Comparison of ENCODE assay signal across 8 mouse cellular contexts in genomic region chr8:70720739-70721138, GRCm38 (mm10). TPM values are rescaled to one million over a fixed set of nuclear protein-coding genes. Genes with fewer than 3 reads are reported as not detected.
DNase-seq lines count a peak whose midpoint lies in the region; ATAC-seq and TF ChIP-seq lines count a peak whose summit lies in the region.

No protein-coding gene starts in this region.

- no peaks in the 10 kb centered on the region for H3K36me3 ChIP-seq in kidney, embryonic 15.5 days
- H3K36me3 ChIP-seq in forebrain, embryonic 11.5 days (ENCODE audit: control insufficient read depth, insufficient read depth, low read length) = no peaks in the 10 kb centered on the region
- H3K36me3 ChIP-seq in hindbrain, embryonic 14.5 days (replicated peaks; ENCODE audit: control insufficient read depth, insufficient read depth) = no peaks in the 10 kb centered on the region
- no peaks in the 10 kb centered on the region for H3K36me3 ChIP-seq in limb, embryonic 12.5 days
- no peaks in the 10 kb centered on the region for H3K36me3 ChIP-seq in splenic B cell, adult 2 months (ENCODE audit: control insufficient read depth, insufficient read depth, low read length, poor library complexity, severe bottlenecking)

- no peaks in the 10 kb centered on the region for H3K9me3 ChIP-seq in kidney, embryonic 15.5 days (replicated peaks)
- H3K9me3 ChIP-seq in forebrain, embryonic 11.5 days (ENCODE audit: control insufficient read depth, low read length) = no peaks in the 10 kb centered on the region
- H3K9me3 ChIP-seq in hindbrain, embryonic 14.5 days (ENCODE audit: control insufficient read depth, low read length) = no peaks in the 10 kb centered on the region
- H3K9me3 ChIP-seq in limb, embryonic 12.5 days = no peaks in the 10 kb centered on the region

- peak; percentile 72 for DNase-seq in kidney, adult 11 months
- DNase-seq in brain, embryonic 14.5 days (ENCODE audit: low read depth) = peak; percentile 82
- peak; percentile 87 for DNase-seq in forebrain, embryonic 11.5 days (ENCODE audit: low spot score)
- peak; percentile 89 for DNase-seq in hindbrain, embryonic 14.5 days (ENCODE audit: low spot score)
- peak; percentile 90 for DNase-seq in naive thymus-derived CD4-positive, alpha-beta T cell, adult 2 months (ENCODE audit: low read depth)
- DNase-seq in splenic B cell, adult 2 months (ENCODE audit: low read depth, low spot score) = peak; percentile 91

- no peak overlapping the region; the same call in 1 of the 2 replicates for H3K27ac ChIP-seq in kidney, embryonic 15.5 days
- H3K27ac ChIP-seq in forebrain, embryonic 11.5 days (ENCODE audit: low read depth, low read length) = no peak overlapping the region
- no peak overlapping the region for H3K27ac ChIP-seq in hindbrain, embryonic 14.5 days
- no peak overlapping the region for H3K27ac ChIP-seq in limb, embryonic 12.5 days

- TF ChIP-seq CTCF in brain, embryonic 14.5 days (IDR thresholded peaks at IDR 0.05; ENCODE audit: borderline replicate concordance, extremely low read depth, insufficient read depth, insufficient read length) = peak; percentile 89

- no peak for TF ChIP-seq POLR2A in brain, embryonic 14.5 days (IDR thresholded peaks at IDR 0.05; ENCODE audit: borderline replicate concordance, extremely low read depth, insufficient read depth, insufficient read length, poor library complexity, severe bottlenecking)

- H3K4me2 ChIP-seq in kidney, embryonic 15.5 days = no peak overlapping the region
- no peak overlapping the region for H3K4me2 ChIP-seq in forebrain, embryonic 11.5 days (ENCODE audit: low read depth, low read length, severe bottlenecking)
- no peak overlapping the region for H3K4me2 ChIP-seq in hindbrain, embryonic 14.5 days (replicated peaks)
- H3K4me2 ChIP-seq in limb, embryonic 12.5 days = no peak overlapping the region

- no peak for ATAC-seq in kidney, embryonic 15.5 days (replicated peaks; ENCODE audit: low FRiP score)
- ATAC-seq in forebrain, embryonic 11.5 days (replicated peaks; ENCODE audit: low FRiP score) = peak; percentile 69; the same call in 1 of the 2 replicates
- ATAC-seq in hindbrain, embryonic 14.5 days (ENCODE audit: low FRiP score) = no peak
- ATAC-seq in limb, embryonic 12.5 days (ENCODE audit: insufficient number of reproducible peaks, insufficient read depth, low FRiP score, low TSS enrichment, low read depth) = peak; percentile 23; the same call in 1 of the 2 replicates

- 7% methylated on average over 3 of the region's 3 CpGs for WGBS in kidney, embryonic 15.5 days
- 8% methylated on average over 3 of the region's 3 CpGs for WGBS in forebrain, embryonic 11.5 days
- 11% methylated on average over 3 of the region's 3 CpGs for WGBS in hindbrain, embryonic 14.5 days
- WGBS in limb, embryonic 12.5 days = 6% methylated on average over 3 of the region's 3 CpGs

- H3K27me3 ChIP-seq in kidney, embryonic 15.5 days = 0 out of 2 replicates have a peak, but pooled peaks cover 3% of the 10 kb centered on the region
- no peaks in the 10 kb centered on the region for H3K27me3 ChIP-seq in forebrain, embryonic 11.5 days (ENCODE audit: control insufficient read depth, insufficient read depth, low read length)
- no peaks in the 10 kb centered on the region; the same call in 1 of the 2 replicates for H3K27me3 ChIP-seq in hindbrain, embryonic 14.5 days (ENCODE audit: control insufficient read depth, insufficient read depth, low read length)
- peaks cover 11% of the 10 kb centered on the region for H3K27me3 ChIP-seq in limb, embryonic 12.5 days
- H3K27me3 ChIP-seq in splenic B cell, adult 2 months (ENCODE audit: control insufficient read depth, insufficient read depth, low read length, poor library complexity, severe bottlenecking) = no peaks in the 10 kb centered on the region

- no peak overlapping the region for H3K9ac ChIP-seq in kidney, embryonic 15.5 days
- H3K9ac ChIP-seq in forebrain, embryonic 11.5 days (ENCODE audit: low read length) = no peak overlapping the region
- H3K9ac ChIP-seq in hindbrain, embryonic 14.5 days = no peak overlapping the region
- H3K9ac ChIP-seq in limb, embryonic 12.5 days (replicated peaks) = no peak overlapping the region; the same call in 1 of the 2 replicates

- H3K4me1 ChIP-seq in kidney, embryonic 15.5 days = peaks cover 26% of the 10 kb centered on the region
- H3K4me1 ChIP-seq in forebrain, embryonic 11.5 days (replicated peaks; ENCODE audit: control insufficient read depth, insufficient read depth, low read length) = no peaks in the 10 kb centered on the region
- no peaks in the 10 kb centered on the region for H3K4me1 ChIP-seq in hindbrain, embryonic 14.5 days (replicated peaks; ENCODE audit: control insufficient read depth, insufficient read depth, low read length)
- no peaks in the 10 kb centered on the region for H3K4me1 ChIP-seq in limb, embryonic 12.5 days (replicated peaks)

- H3K4me3 ChIP-seq in kidney, embryonic 15.5 days (replicated peaks) = no peak overlapping the region
- no peak overlapping the region for H3K4me3 ChIP-seq in forebrain, embryonic 11.5 days (ENCODE audit: low read depth, low read length)
- no peak overlapping the region for H3K4me3 ChIP-seq in hindbrain, embryonic 14.5 days (replicated peaks; ENCODE audit: low read length)
- H3K4me3 ChIP-seq in limb, embryonic 12.5 days (replicated peaks) = no peak overlapping the region

RNA-seq across cellular contexts. Expression of gene Gm3336, which starts 2.4 kb away (rescaled TPM):
- polyA plus RNA-seq in kidney, embryonic 15.5 days (2015; fragmentation: Nextera tagmentation; extraction: Ambion mirVana) = 0.55 and 0.83 TPM in 2 replicates
- polyA plus RNA-seq in brain, embryonic 14.5 days (2012; rRNA removed) = not detected in 2 replicates
- polyA plus RNA-seq in forebrain, embryonic 11.5 days (2014; fragmentation: Nextera tagmentation; extraction: Ambion mirVana) = not detected in 2 replicates
- polyA plus RNA-seq in hindbrain, embryonic 14.5 days (2014; fragmentation: Nextera tagmentation; extraction: Ambion mirVana) = not detected in 2 replicates
- polyA plus RNA-seq in limb, embryonic 12.5 days (2016; fragmentation: Nextera tagmentation; extraction: Ambion mirVana) = not detected in 2 replicates

RNA-seq across cellular contexts. Expression of gene Pde4c, which starts 2.8 kb away (rescaled TPM):
- 7.6 and 9.4 TPM in 2 replicates for polyA plus RNA-seq in kidney, embryonic 15.5 days (2015; fragmentation: Nextera tagmentation; extraction: Ambion mirVana)
- 0.40 and 0.58 TPM in 2 replicates for polyA plus RNA-seq in brain, embryonic 14.5 days (2012; rRNA removed)
- 0.13 and 0.37 TPM in 2 replicates for polyA plus RNA-seq in forebrain, embryonic 11.5 days (2014; fragmentation: Nextera tagmentation; extraction: Ambion mirVana)
- polyA plus RNA-seq in hindbrain, embryonic 14.5 days (2014; fragmentation: Nextera tagmentation; extraction: Ambion mirVana) = 0.21 and 0.32 TPM in 2 replicates
- polyA plus RNA-seq in limb, embryonic 12.5 days (2016; fragmentation: Nextera tagmentation; extraction: Ambion mirVana) = 0.24 and 0.33 TPM in 2 replicates

RNA-seq across cellular contexts. Expression of gene Iqcn, which starts 17.5 kb away (rescaled TPM):
- 0.03 and 0.09 TPM in 2 replicates for polyA plus RNA-seq in kidney, embryonic 15.5 days (2015; fragmentation: Nextera tagmentation; extraction: Ambion mirVana)
- 0.10 and 0.23 TPM in 2 replicates for polyA plus RNA-seq in brain, embryonic 14.5 days (2012; rRNA removed)
- polyA plus RNA-seq in forebrain, embryonic 11.5 days (2014; fragmentation: Nextera tagmentation; extraction: Ambion mirVana) = not detected in 2 replicates
- 0.07 and 0.15 TPM in 2 replicates for polyA plus RNA-seq in hindbrain, embryonic 14.5 days (2014; fragmentation: Nextera tagmentation; extraction: Ambion mirVana)
- not detected in 2 replicates for polyA plus RNA-seq in limb, embryonic 12.5 days (2016; fragmentation: Nextera tagmentation; extraction: Ambion mirVana)

RNA-seq across cellular contexts. Expression of gene Jund, which starts 22.0 kb away (rescaled TPM):
- 59.9 and 68.1 TPM in 2 replicates for polyA plus RNA-seq in kidney, embryonic 15.5 days (2015; fragmentation: Nextera tagmentation; extraction: Ambion mirVana)
- 281 and 291 TPM in 2 replicates for polyA plus RNA-seq in brain, embryonic 14.5 days (2012; rRNA removed)
- polyA plus RNA-seq in forebrain, embryonic 11.5 days (2014; fragmentation: Nextera tagmentation; extraction: Ambion mirVana) = 128 and 157 TPM in 2 replicates
- 128 and 144 TPM in 2 replicates for polyA plus RNA-seq in hindbrain, embryonic 14.5 days (2014; fragmentation: Nextera tagmentation; extraction: Ambion mirVana)
- polyA plus RNA-seq in limb, embryonic 12.5 days (2016; fragmentation: Nextera tagmentation; extraction: Ambion mirVana) = 117 and 121 TPM in 2 replicates

RNA-seq across cellular contexts. Expression of gene Rab3a, which starts 33.7 kb away (rescaled TPM):
- polyA plus RNA-seq in kidney, embryonic 15.5 days (2015; fragmentation: Nextera tagmentation; extraction: Ambion mirVana) = 15.5 and 18.6 TPM in 2 replicates
- 468 and 475 TPM in 2 replicates for polyA plus RNA-seq in brain, embryonic 14.5 days (2012; rRNA removed)
- polyA plus RNA-seq in forebrain, embryonic 11.5 days (2014; fragmentation: Nextera tagmentation; extraction: Ambion mirVana) = 42.7 and 49.7 TPM in 2 replicates
- polyA plus RNA-seq in hindbrain, embryonic 14.5 days (2014; fragmentation: Nextera tagmentation; extraction: Ambion mirVana) = 519 and 565 TPM in 2 replicates
- polyA plus RNA-seq in limb, embryonic 12.5 days (2016; fragmentation: Nextera tagmentation; extraction: Ambion mirVana) = 13.7 and 13.8 TPM in 2 replicates

Comparison
In these comparisons a context has a peak if more than half of its experiments do, and no peak if none do; other contexts are left out.
1. ATAC-seq: peak in forebrain, embryonic 11.5 days (single experiment) and limb, embryonic 12.5 days (single experiment); none in kidney, embryonic 15.5 days (single experiment) and hindbrain, embryonic 14.5 days (single experiment).
2. Peak in every context shown above with its lines, with median percentiles within 50 percentile points of each other: DNase-seq.